Mouse (Mus musculus) megakaryocyte, embryonic 14.5 days (primary cell): ENCODE measurements around the gene Proser3.

Experiments
- FLI1 ChIP-seq: IDR thresholded peaks from 2 replicates; pipeline ENCODE4 v1.6.1; 2012; ENCODE audit warnings: low read length, inconsistent platforms, mixed read lengths
- GATA1 ChIP-seq: IDR thresholded peaks from 3 replicates; pipeline ENCODE4 v1.6.1; 2012; ENCODE audit warnings: mixed read lengths, low read length, inconsistent platforms, borderline replicate concordance

GRCm38 (mm10) chr7:30515003-30515760, 36.9 kb downstream of the Proser3 start:
- TF ChIP-seq FLI1 (no peak), GATA1 (no peak)
